Mouse (Mus musculus) liver, embryonic 16.5 days (tissue): ENCODE measurements around the gene Mgst2. TPM values are rescaled to one million over a fixed set of nuclear protein-coding genes. Genes with fewer than 3 reads are reported as not detected.

Experiments
- ATAC-seq: fragments of 200-750 bp; cut with Nextera tagmentation; 2 replicates; pipeline ENCODE4 v1.8.0; 2017; ENCODE audit warnings: low read depth, mild to moderate bottlenecking, moderate number of reproducible peaks, moderate library complexity
- H3K27ac ChIP-seq: fragments of 300-500 bp; sonication (generic); 2 replicates; pipeline ENCODE4 v1.5.1; 2014; ENCODE audit warnings: mild to moderate bottlenecking, low read length
- H3K27me3 ChIP-seq: fragments of 300-500 bp; sonication (generic); 2 replicates; pipeline ENCODE4 v1.6.1; 2014; ENCODE audit warnings: low read depth, low read length, mixed read lengths; ENCODE audit not compliant: control insufficient read depth, insufficient read depth
- H3K36me3 ChIP-seq: fragments of 300-500 bp; sonication (generic); 2 replicates; pipeline ENCODE4 v1.6.1; 2014; ENCODE audit warnings: mild to moderate bottlenecking; ENCODE audit not compliant: control insufficient read depth, insufficient read depth
- H3K4me1 ChIP-seq: fragments of 300-500 bp; sonication (generic); 2 replicates; pipeline ENCODE4 v1.6.1; 2014; ENCODE audit warnings: low read depth, low read length, mixed read lengths; ENCODE audit not compliant: control insufficient read depth
- H3K4me2 ChIP-seq: fragments of 300-500 bp; sonication (generic); 2 replicates; pipeline ENCODE4 v1.6.1; 2014; ENCODE audit warnings: low read depth, low read length, mixed read lengths
- H3K4me3 ChIP-seq: fragments of 300-500 bp; sonication (generic); 2 replicates; pipeline ENCODE4 v1.5.1; 2014; ENCODE audit warnings: low read depth, mild to moderate bottlenecking, low read length
- H3K9ac ChIP-seq: fragments of 300-500 bp; sonication (generic); 2 replicates; pipeline ENCODE4 v1.6.1; 2014; ENCODE audit warnings: low read depth, low read length
- H3K9me3 ChIP-seq: fragments of 300-500 bp; sonication (generic); replicated peaks from 2 replicates; pipeline ENCODE4 v1.6.1; 2016; ENCODE audit warnings: low read length; ENCODE audit not compliant: control insufficient read depth
- WGBS: fragments of 180-500 bp; shearing (Covaris S2); extraction: QIAGEN DNeasy Blood & Tissue Kit; methylation state at CpG from one replicate; pipeline ENCODE4 v1.1.7; 2014; ENCODE audit not compliant: insufficient replicate concordance; 5-methylcytosine and 5-hydroxymethylcytosine counted together
- polyA plus RNA-seq: library from polyadenylated mRNA; unstranded; fragments of >200 nt; fragmentation: Nextera tagmentation; extraction: Ambion mirVana; gene quantifications from 2 replicates; pipeline ENCODE4 v1.2.1, GENCODE M21; 2015

Gene Mgst2
- polyA plus RNA-seq, 1 experiment from 2014 or later = 28.4 TPM

GRCm38 (mm10) chr3:51686316-51686715, 26.2 kb downstream of the Mgst2 start:
- H3K4me2 ChIP-seq = no peak overlapping the region
- 74% methylated on average over 6 of the region's 6 CpGs for WGBS
- no peaks in the 10 kb centered on the region for H3K36me3 ChIP-seq
- H3K4me3 ChIP-seq = no peak overlapping the region
- no peak for ATAC-seq
- peaks cover 11% of the 10 kb centered on the region for H3K4me1 ChIP-seq
- H3K9me3 ChIP-seq = no peaks in the 10 kb centered on the region
- no peaks in the 10 kb centered on the region for H3K27me3 ChIP-seq
- no peak overlapping the region for H3K9ac ChIP-seq
- H3K27ac ChIP-seq = no peak overlapping the region

GRCm38 (mm10) chr3:51686791-51687190, 26.6 kb downstream of the Mgst2 start:
- H3K27me3 ChIP-seq = no peaks in the 10 kb centered on the region
- no peak overlapping the region for H3K9ac ChIP-seq
- no peaks in the 10 kb centered on the region for H3K36me3 ChIP-seq
- ATAC-seq = no peak
- H3K27ac ChIP-seq = no peak overlapping the region
- no peak overlapping the region for H3K4me2 ChIP-seq
- H3K4me3 ChIP-seq = no peak overlapping the region
- no peaks in the 10 kb centered on the region for H3K9me3 ChIP-seq
- H3K4me1 ChIP-seq = peaks cover 11% of the 10 kb centered on the region
- WGBS = 76% methylated on average over 6 of the region's 6 CpGs

DNA sequence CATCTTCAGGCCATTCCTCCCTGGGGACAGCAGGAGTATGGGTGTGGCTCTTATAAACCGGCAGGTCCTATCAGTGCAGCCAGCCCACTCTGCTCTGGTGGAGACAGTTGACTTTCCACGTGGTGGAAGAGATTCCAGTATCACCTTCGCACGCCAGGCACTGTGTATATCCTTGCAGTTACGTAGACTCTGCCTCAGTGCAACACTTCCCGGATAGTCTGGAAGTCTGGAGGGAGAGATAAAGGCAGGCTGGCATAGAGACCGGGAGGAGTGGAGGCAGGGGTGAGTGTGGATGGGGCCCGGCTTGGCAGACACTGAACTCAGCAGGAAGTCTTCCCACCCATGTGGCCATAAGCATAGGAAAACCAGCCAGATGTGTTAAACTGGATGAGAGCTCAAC, 28.6 kb downstream of the Mgst2 start:
- Histone ChIP-seq H3K9ac (no peak overlapping the region), H3K4me2 (peak overlapping the region; percentile 18; the same call in 1 of the 2 replicates), H3K27me3 (no peaks in the 10 kb centered on the region), H3K27ac (no peak overlapping the region; the same call in 1 of the 2 replicates), H3K9me3 (no peaks in the 10 kb centered on the region), H3K4me1 (peaks cover 11% of the 10 kb centered on the region), H3K36me3 (no peaks in the 10 kb centered on the region), H3K4me3 (no peak overlapping the region)
- peak; percentile 91 for ATAC-seq
- WGBS = 22% methylated on average over 8 of the region's 8 CpGs

GRCm38 (mm10) chr3:51693196-51693595, 33.0 kb downstream of the Mgst2 start:
- no peak for ATAC-seq

DNA sequence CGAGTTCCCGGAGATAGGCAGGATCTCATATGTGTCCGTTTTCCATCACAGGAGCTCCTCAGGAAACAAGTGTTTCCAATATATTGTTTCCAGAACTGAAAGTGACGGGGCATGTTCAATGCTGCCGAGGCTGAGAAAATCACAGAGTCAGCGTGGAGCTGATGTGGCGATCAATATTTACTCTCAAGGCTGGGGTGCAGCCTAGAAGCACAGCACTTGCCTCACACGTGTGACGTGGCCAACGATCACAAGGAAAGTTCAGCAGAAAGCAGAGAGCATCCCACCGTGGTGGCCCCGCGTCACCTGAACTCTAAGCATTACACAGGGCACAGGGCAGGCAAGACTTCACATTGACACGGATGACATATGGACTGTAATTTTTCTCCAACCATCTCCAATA, 34.4 kb downstream of the Mgst2 start:
- ATAC-seq = no peak
- H3K4me1 ChIP-seq = no peaks in the 10 kb centered on the region
- no peaks in the 10 kb centered on the region for H3K9me3 ChIP-seq
- H3K27me3 ChIP-seq = no peaks in the 10 kb centered on the region
- no peak overlapping the region for H3K4me2 ChIP-seq
- 74% methylated on average over 14 of the region's 14 CpGs for WGBS
- H3K27ac ChIP-seq = no peak overlapping the region
- H3K9ac ChIP-seq = no peak overlapping the region
- H3K4me3 ChIP-seq = no peak overlapping the region
- no peaks in the 10 kb centered on the region for H3K36me3 ChIP-seq

More at GRCm38 (mm10) chr3:51693196-51693595, 33.0 kb downstream of the Mgst2 start:
- no peak overlapping the region for H3K9ac ChIP-seq
- no peak overlapping the region for H3K4me3 ChIP-seq
- no peak overlapping the region for H3K27ac ChIP-seq
- H3K4me2 ChIP-seq = no peak overlapping the region
- 78% methylated on average over 10 of the region's 10 CpGs for WGBS
- H3K9me3 ChIP-seq = no peaks in the 10 kb centered on the region
- H3K4me1 ChIP-seq = peaks cover 9% of the 10 kb centered on the region
- no peaks in the 10 kb centered on the region for H3K36me3 ChIP-seq
- no peaks in the 10 kb centered on the region for H3K27me3 ChIP-seq

DNA sequence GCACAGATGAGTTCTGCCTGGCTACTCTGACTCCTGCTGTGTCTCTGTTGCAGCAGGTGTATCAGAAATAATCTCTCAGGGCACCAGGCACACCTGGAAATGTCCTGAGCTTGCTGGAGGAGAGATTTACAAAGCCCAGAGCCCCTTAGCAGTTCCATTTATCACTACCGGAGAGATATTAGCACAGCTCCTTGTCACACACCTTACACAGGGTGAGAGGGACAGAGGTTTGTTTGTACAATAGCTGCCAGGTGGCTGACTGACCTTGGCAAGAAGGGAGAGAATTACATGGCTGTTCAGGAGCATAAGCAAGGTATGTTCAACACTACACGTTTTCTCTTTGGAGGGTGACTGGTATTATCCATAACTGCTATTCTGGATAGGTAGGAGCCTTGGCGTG, 35.6 kb downstream of the Mgst2 start:
- Histone ChIP-seq H3K4me3 (no peak overlapping the region), H3K36me3 (no peaks in the 10 kb centered on the region), H3K9me3 (no peaks in the 10 kb centered on the region), H3K4me2 (no peak overlapping the region), H3K27me3 (no peaks in the 10 kb centered on the region), H3K9ac (no peak overlapping the region), H3K4me1 (no peaks in the 10 kb centered on the region), H3K27ac (no peak overlapping the region)
- no peak for ATAC-seq
- WGBS = 71% methylated on average over 3 of the region's 3 CpGs

DNA sequence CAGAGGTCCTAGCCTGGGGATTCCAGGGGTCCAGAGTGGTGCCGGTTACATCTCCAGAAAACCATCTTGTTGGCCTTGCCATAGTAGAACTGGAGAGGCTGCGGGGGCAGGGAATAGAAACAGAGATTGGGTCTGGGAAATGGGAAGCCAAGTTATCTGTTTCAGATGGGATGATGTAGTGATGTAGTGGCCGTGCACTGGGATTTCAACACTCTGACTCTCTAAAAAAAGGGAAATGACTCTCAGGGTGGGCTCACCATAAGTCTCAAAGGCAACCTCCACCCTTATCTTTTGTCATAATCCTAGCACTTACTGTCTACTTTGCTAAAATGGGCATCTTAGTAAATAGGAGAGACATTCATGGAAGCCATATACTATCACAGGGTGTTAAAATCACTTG, 37.8 kb downstream of the Mgst2 start:
- Histone ChIP-seq H3K27me3 (no peaks in the 10 kb centered on the region; the same call in none of the 2 replicates), H3K4me2 (no peak overlapping the region), H3K27ac (no peak overlapping the region), H3K9me3 (no peaks in the 10 kb centered on the region), H3K36me3 (no peaks in the 10 kb centered on the region), H3K4me1 (peaks cover 12% of the 10 kb centered on the region), H3K9ac (no peak overlapping the region), H3K4me3 (no peak overlapping the region)
- 59% methylated on average over 3 of the region's 3 CpGs for WGBS
- no peak for ATAC-seq

DNA sequence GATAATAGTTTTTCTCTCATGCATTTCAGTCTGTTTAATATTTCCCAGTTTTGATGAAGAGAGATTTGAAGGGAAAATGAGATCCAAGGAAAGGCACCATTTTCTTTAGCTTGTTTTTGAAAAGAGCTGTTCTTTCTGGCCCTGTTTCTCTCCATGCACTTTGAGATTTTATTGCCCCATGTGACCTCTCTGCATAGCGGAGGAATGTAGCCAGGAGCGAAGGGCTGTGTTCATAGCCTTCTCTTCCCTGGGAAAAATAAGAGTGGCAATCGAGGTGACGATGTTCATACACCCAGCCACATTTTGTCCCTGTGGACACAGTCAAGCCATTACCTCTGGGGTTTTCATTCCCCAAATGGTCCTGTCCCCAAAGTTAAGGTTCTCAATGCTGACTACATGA, 40.0 kb downstream of the Mgst2 start:
- 73% methylated on average over 4 of the region's 4 CpGs for WGBS
- Histone ChIP-seq H3K27ac (no peak overlapping the region), H3K36me3 (no peaks in the 10 kb centered on the region), H3K9me3 (no peaks in the 10 kb centered on the region), H3K9ac (no peak overlapping the region), H3K4me1 (peaks cover 12% of the 10 kb centered on the region), H3K4me3 (no peak overlapping the region), H3K4me2 (no peak overlapping the region), H3K27me3 (no peaks in the 10 kb centered on the region; the same call in none of the 2 replicates)
- no peak for ATAC-seq

- 20% methylated on average over 15 of the region's 15 CpGs for WGBS
- Histone ChIP-seq H3K27me3 (no peaks in the 10 kb centered on the region; the same call in none of the 2 replicates), H3K4me2 (peak overlapping the region; percentile 75), H3K9me3 (no peaks in the 10 kb centered on the region), H3K36me3 (no peaks in the 10 kb centered on the region), H3K4me1 (peaks cover 12% of the 10 kb centered on the region), H3K9ac (no peak overlapping the region), H3K4me3 (peak overlapping the region; percentile 52), H3K27ac (no peak overlapping the region)
- ATAC-seq = no peak
These were observed 40.6 kb downstream of the Mgst2 start for GRCm38 (mm10) chr3:51700731-51701280.
